Mouse (Mus musculus) midbrain, embryonic 15.5 days (tissue): ENCODE measurements around the gene Abcg4. TPM values are rescaled to one million over a fixed set of nuclear protein-coding genes. Genes with fewer than 3 reads are reported as not detected.
"Not testable (repeated sequence)": the region's sequence is repeated elsewhere in the genome, so short reads cannot be mapped to it uniquely, and the experiment has no call there.

ENCODE experiments used
- ATAC-seq: fragments of 200-750 bp; cut with Nextera tagmentation; replicated peaks from 2 replicates; pipeline ENCODE4 v1.8.0; 2017; ENCODE audit warnings: moderate TSS enrichment
- H3K27ac ChIP-seq: fragments of 300-500 bp; sonication (generic); 2 replicates; pipeline ENCODE4 v1.5.1; 2015; ENCODE audit warnings: mild to moderate bottlenecking, inconsistent platforms
- H3K27me3 ChIP-seq: fragments of 300-500 bp; sonication (generic); replicated peaks from 2 replicates; pipeline ENCODE4 v1.6.1; 2015; ENCODE audit warnings: inconsistent platforms
- H3K36me3 ChIP-seq: fragments of 300-500 bp; sonication (generic); replicated peaks from 2 replicates; pipeline ENCODE4 v1.6.1; 2015; ENCODE audit warnings: inconsistent platforms
- H3K4me1 ChIP-seq: fragments of 300-500 bp; sonication (generic); 2 replicates; pipeline ENCODE4 v1.6.1; 2015; ENCODE audit warnings: inconsistent platforms
- H3K4me2 ChIP-seq: fragments of 300-500 bp; sonication (generic); 2 replicates; pipeline ENCODE4 v1.6.1; 2015; ENCODE audit warnings: inconsistent platforms, mild to moderate bottlenecking, moderate library complexity
- H3K4me3 ChIP-seq: fragments of 300-500 bp; sonication (generic); 2 replicates; pipeline ENCODE4 v1.5.1; 2015; ENCODE audit warnings: mild to moderate bottlenecking, inconsistent platforms
- H3K9ac ChIP-seq: fragments of 300-500 bp; sonication (generic); 2 replicates; pipeline ENCODE4 v1.6.1; 2015; ENCODE audit warnings: mild to moderate bottlenecking, inconsistent platforms
- H3K9me3 ChIP-seq: fragments of 300-500 bp; sonication (generic); 2 replicates; pipeline ENCODE4 v1.6.1; 2016; ENCODE audit warnings: inconsistent platforms
- WGBS: fragments of 180-500 bp; shearing (Covaris S2); methylation state at CpG from one replicate; pipeline ENCODE4 v1.1.7; 2015; ENCODE audit warnings: mixed read lengths; 5-methylcytosine and 5-hydroxymethylcytosine counted together
- polyA plus RNA-seq: library from polyadenylated mRNA; unstranded; fragments of >200 nt; fragmentation: Nextera tagmentation; extraction: Ambion mirVana; gene quantifications from 2 replicates; pipeline ENCODE4 v1.2.1, GENCODE M21; 2015

Abcg4 gene
- polyA plus RNA-seq, 1 experiment from 2014 or later = 31.1 TPM

GRCm38 (mm10) chr9:44327064-44327711, 38.8 kb upstream of the Abcg4 start:
- H3K36me3 ChIP-seq = peaks cover 22% of the 10 kb centered on the region
- no peaks in the 10 kb centered on the region for H3K27me3 ChIP-seq
- peak overlapping the region; percentile 61 for H3K4me2 ChIP-seq
- peaks cover 19% of the 10 kb centered on the region for H3K4me1 ChIP-seq
- H3K9me3 ChIP-seq = no peaks in the 10 kb centered on the region
- peak; percentile 25 for ATAC-seq
- H3K9ac ChIP-seq = peak overlapping the region; percentile 85
- peak overlapping the region; percentile 90 for H3K4me3 ChIP-seq
- H3K27ac ChIP-seq = peak overlapping the region; percentile 90
- WGBS = 0% methylated on average over 22 of the region's 22 CpGs

- Histone ChIP-seq H3K4me2 (peak overlapping the region; percentile 61), H3K27ac (peak overlapping the region; percentile 90), H3K27me3 (no peaks in the 10 kb centered on the region), H3K9ac (peak overlapping the region; percentile 85), H3K4me1 (peaks cover 19% of the 10 kb centered on the region), H3K4me3 (peak overlapping the region; percentile 90), H3K36me3 (peaks cover 17% of the 10 kb centered on the region), H3K9me3 (no peaks in the 10 kb centered on the region)
- WGBS = 0% methylated on average over 38 of the region's 38 CpGs
- peak; percentile 96 for ATAC-seq
Measured at GRCm38 (mm10) chr9:44326371-44327063, 38.1 kb upstream of the Abcg4 start.

GRCm38 (mm10) chr9:44325768-44326370, 37.5 kb upstream of the Abcg4 start, which contains the start of gene Dpagt1:
TSS of gene Dpagt1 (plus strand) at chr9:44326019.
- Histone ChIP-seq H3K27me3 (no peaks in the 10 kb centered on the region), H3K9me3 (no peaks in the 10 kb centered on the region), H3K4me1 (peaks cover 22% of the 10 kb centered on the region), H3K4me2 (peak within 1 kb of the TSS; percentile 61), H3K9ac (peak within 1 kb of the TSS; percentile 85), H3K4me3 (peak within 1 kb of the TSS; percentile 90), H3K27ac (peak within 1 kb of the TSS; percentile 90), H3K36me3 (peaks cover 11% of the 10 kb centered on the region; the same call in 1 of the 2 replicates)
- WGBS = 3% methylated on average over 12 of the region's 12 CpGs
- peak; percentile 62 for ATAC-seq

- H3K4me2 ChIP-seq = peak overlapping the region; percentile 61
- not testable (repeated sequence) for ATAC-seq, H3K9me3 ChIP-seq, H3K36me3 ChIP-seq, H3K27me3 ChIP-seq, H3K27ac ChIP-seq, H3K9ac ChIP-seq
- H3K4me1 ChIP-seq = peaks cover 27% of the 10 kb centered on the region
- 59% methylated on average over 7 of the region's 8 CpGs for WGBS
- peak overlapping the region; percentile 90; the same call in 1 of the 2 replicates for H3K4me3 ChIP-seq
Measured at GRCm38 (mm10) chr9:44325032-44325767, 36.8 kb upstream of the Abcg4 start.

- Histone ChIP-seq H3K4me3 (no peak overlapping the region), H3K9me3 (no peaks in the 10 kb centered on the region), H3K27me3 (no peaks in the 10 kb centered on the region), H3K9ac (no peak overlapping the region), H3K27ac (no peak overlapping the region), H3K36me3 (0 out of 2 replicates have a peak, but pooled peaks cover 5% of the 10 kb centered on the region), H3K4me2 (no peak overlapping the region), H3K4me1 (peaks cover 31% of the 10 kb centered on the region)
- ATAC-seq = no peak
- 83% methylated on average over 6 of the region's 6 CpGs for WGBS
Measured at GRCm38 (mm10) chr9:44324147-44324546, 35.7 kb upstream of the Abcg4 start.

- not testable (repeated sequence) for H3K9ac ChIP-seq, ATAC-seq, H3K27me3 ChIP-seq, H3K4me2 ChIP-seq, H3K27ac ChIP-seq, H3K4me3 ChIP-seq, H3K36me3 ChIP-seq, H3K9me3 ChIP-seq
- WGBS = 44% methylated on average over 1 of the region's 4 CpGs
- H3K4me1 ChIP-seq = peaks cover 36% of the 10 kb centered on the region
Measured at GRCm38 (mm10) chr9:44323656-44324055, 35.2 kb upstream of the Abcg4 start.

- Histone ChIP-seq H3K4me3 (peak overlapping the region; percentile 88), H3K27me3 (no peaks in the 10 kb centered on the region), H3K36me3 (peaks cover 4% of the 10 kb centered on the region; the same call in 1 of the 2 replicates), H3K9ac (peak overlapping the region; percentile 31), H3K4me1 (peaks cover 37% of the 10 kb centered on the region), H3K27ac (peak overlapping the region; percentile 77), H3K9me3 (no peaks in the 10 kb centered on the region), H3K4me2 (peak overlapping the region; percentile 97)
- ATAC-seq = peak; percentile 21; the same call in 1 of the 2 replicates
- 16% methylated on average over 6 of the region's 6 CpGs for WGBS
Measured at GRCm38 (mm10) chr9:44320799-44321133, 32.4 kb upstream of the Abcg4 start.

- Histone ChIP-seq H3K27me3 (no peaks in the 10 kb centered on the region), H3K27ac (peak within 1 kb of the TSS; percentile 85), H3K4me2 (peak within 1 kb of the TSS; percentile 97), H3K4me3 (peak within 1 kb of the TSS; percentile 88), H3K9me3 (no peaks in the 10 kb centered on the region), H3K36me3 (peaks cover 8% of the 10 kb centered on the region; the same call in 1 of the 2 replicates), H3K4me1 (peaks cover 34% of the 10 kb centered on the region), H3K9ac (peak within 1 kb of the TSS; percentile 89)
- ATAC-seq = peak; percentile 98
- 0% methylated on average over 65 of the region's 67 CpGs for WGBS
Measured at GRCm38 (mm10) chr9:44319887-44320798, 31.7 kb upstream of the Abcg4 start, which contains the start of gene C2cd2l. TSS of gene C2cd2l (minus strand) at chr9:44320285.

GRCm38 (mm10) chr9:44319105-44319886, 30.9 kb upstream of the Abcg4 start:
- H3K9ac ChIP-seq = peak overlapping the region; percentile 89
- peak; percentile 34 for ATAC-seq
- peaks cover 34% of the 10 kb centered on the region for H3K4me1 ChIP-seq
- peaks cover 12% of the 10 kb centered on the region for H3K36me3 ChIP-seq
- peak overlapping the region; percentile 88 for H3K4me3 ChIP-seq
- H3K9me3 ChIP-seq = no peaks in the 10 kb centered on the region
- peak overlapping the region; percentile 85 for H3K27ac ChIP-seq
- no peaks in the 10 kb centered on the region for H3K27me3 ChIP-seq
- 2% methylated on average over 37 of the region's 37 CpGs for WGBS
- peak overlapping the region; percentile 97 for H3K4me2 ChIP-seq

- no peak for ATAC-seq
- no peaks in the 10 kb centered on the region for H3K27me3 ChIP-seq
- H3K27ac ChIP-seq = no peak overlapping the region
- H3K4me3 ChIP-seq = peak overlapping the region; percentile 88
- 30% methylated on average over 3 of the region's 3 CpGs for WGBS
- peak overlapping the region; percentile 97 for H3K4me2 ChIP-seq
- peaks cover 34% of the 10 kb centered on the region for H3K4me1 ChIP-seq
- peaks cover 12% of the 10 kb centered on the region for H3K36me3 ChIP-seq
- H3K9me3 ChIP-seq = no peaks in the 10 kb centered on the region
- H3K9ac ChIP-seq = peak overlapping the region; percentile 89
Measured at GRCm38 (mm10) chr9:44318826-44319095, 30.3 kb upstream of the Abcg4 start.
